Mouse (Mus musculus) megakaryocyte, embryonic 14.5 days (primary cell): Measurements from ENCODE around the gene Kifc3.

Experiments
- FLI1 ChIP-seq: IDR thresholded peaks from 2 replicates; pipeline ENCODE4 v1.6.1; 2012; ENCODE audit warnings: low read length, inconsistent platforms, mixed read lengths
- GATA1 ChIP-seq: IDR thresholded peaks from 3 replicates; pipeline ENCODE4 v1.6.1; 2012; ENCODE audit warnings: mixed read lengths, low read length, inconsistent platforms, borderline replicate concordance

GRCm38 (mm10) chr8:95242826-95243571 lies 40.4 kb upstream of the Kifc3 start:
- TF ChIP-seq GATA1: no peak
- TF ChIP-seq FLI1: no peak
